Mouse (Mus musculus): ENCODE results near the gene Stat3. TPM values are rescaled to one million over a fixed set of nuclear protein-coding genes. Genes with fewer than 3 reads are reported as not detected.

Stat3 gene
- total RNA-seq, 2 experiments from 2014 or later = 16.7 to 20.3 TPM

DNA sequence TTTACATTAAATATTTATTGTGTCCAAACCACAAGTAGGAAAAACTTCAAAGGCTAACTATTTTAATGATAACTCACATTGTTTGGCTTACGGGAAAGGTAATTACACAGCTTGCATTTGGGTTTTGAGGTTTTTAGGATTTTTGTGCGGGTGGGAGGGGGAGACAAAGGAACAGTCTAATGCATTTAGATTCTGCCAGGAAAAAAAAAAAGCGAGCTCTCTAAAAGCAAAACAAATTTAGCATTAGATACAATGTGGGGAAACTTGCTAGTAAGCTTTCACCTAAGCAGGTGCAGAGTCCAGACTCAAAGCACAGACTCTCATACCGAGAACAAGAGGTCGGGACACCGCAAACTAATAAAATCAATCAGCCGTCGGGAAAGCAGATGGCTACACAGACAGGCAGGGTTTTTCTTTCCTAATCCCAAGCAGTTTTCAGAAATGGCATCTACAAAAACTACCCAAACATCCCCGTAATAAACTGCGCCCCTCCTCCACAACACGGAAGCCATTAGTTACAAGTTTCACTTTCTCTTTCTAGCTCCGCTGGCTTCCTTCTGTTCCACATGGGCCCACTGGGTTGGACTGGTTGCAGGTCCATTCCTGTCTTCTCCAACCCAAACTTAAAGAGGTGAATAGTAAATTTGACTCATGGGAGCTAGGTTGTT lies 8.0 kb downstream of the Stat3 start:
- peak; percentile 77 for ATAC-seq (replicated peaks; ENCODE audit: low FRiP score, low TSS enrichment, poor library complexity, severe bottlenecking)

DNA sequence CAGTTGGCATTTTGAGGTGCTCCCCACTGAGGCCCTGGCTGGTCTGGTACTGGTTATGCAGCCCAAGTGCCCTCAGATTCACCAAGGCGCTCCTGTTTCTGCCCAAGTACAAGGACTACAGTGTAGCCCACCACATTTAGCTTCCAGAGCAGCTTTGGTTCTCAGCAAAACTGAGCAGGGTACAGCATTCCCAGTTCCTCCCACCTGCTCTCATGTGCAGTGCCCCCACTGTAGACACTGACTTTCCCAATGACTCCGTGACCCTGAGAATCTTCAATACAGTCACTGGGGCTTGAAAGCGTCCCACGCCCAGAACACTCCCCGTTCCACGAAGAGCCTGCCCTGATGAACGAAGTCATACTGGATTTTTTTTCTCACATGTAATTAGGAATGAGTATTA lies 8.7 kb downstream of the Stat3 start:
- no peak for ATAC-seq (replicated peaks; ENCODE audit: low FRiP score, low TSS enrichment, poor library complexity, severe bottlenecking)

DNA sequence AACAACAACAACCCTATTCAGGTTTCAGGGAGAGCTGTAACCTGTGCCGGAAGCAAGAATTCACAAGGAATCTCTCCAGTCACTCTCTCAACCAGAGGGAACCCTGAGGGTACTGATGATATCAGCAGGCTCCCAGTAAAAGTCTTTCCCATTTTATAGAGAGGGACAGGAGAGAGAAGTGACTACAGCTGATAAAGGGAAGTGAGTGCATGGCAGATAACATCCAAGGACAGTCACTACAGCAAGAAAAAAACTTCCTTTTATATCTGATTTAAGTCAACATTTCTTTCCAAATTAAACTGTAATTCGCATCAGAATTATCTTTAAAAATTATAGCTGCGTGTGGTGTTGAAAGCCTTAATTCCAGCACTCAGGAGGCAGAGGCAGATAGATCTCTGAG lies 12.0 kb downstream of the Stat3 start:
- ATAC-seq (replicated peaks; ENCODE audit: low FRiP score, low TSS enrichment, poor library complexity, severe bottlenecking) = no peak

DNA sequence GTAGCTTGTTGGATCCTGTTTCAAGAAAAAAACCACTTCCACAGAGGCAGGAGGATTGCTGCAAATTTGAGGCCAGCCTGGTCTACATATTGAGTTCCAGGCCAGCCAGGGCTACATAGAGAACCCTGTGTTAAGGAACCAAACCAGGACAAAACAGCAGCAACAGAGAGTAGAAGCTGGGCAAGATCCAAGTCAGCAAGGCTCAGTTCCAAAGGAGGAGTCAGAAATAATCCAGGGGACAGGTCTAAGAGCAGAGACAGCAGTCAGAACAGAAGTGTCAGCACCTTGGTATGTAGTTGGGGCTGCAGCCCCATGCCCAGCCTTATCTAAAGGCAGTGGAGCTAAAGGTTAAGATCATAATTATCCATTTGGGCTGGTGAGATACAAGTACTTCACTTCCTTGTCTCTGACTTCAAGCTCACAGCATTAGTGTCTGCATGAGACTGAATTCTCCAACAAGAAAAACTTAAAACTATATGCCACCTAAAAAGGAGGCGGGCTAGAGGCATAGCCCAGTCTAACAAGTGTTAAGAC lies 14.9 kb downstream of the Stat3 start:
- peak; percentile 57; the same call in 1 of the 2 replicates for ATAC-seq (replicated peaks; ENCODE audit: low FRiP score, low TSS enrichment, poor library complexity, severe bottlenecking)

DNA sequence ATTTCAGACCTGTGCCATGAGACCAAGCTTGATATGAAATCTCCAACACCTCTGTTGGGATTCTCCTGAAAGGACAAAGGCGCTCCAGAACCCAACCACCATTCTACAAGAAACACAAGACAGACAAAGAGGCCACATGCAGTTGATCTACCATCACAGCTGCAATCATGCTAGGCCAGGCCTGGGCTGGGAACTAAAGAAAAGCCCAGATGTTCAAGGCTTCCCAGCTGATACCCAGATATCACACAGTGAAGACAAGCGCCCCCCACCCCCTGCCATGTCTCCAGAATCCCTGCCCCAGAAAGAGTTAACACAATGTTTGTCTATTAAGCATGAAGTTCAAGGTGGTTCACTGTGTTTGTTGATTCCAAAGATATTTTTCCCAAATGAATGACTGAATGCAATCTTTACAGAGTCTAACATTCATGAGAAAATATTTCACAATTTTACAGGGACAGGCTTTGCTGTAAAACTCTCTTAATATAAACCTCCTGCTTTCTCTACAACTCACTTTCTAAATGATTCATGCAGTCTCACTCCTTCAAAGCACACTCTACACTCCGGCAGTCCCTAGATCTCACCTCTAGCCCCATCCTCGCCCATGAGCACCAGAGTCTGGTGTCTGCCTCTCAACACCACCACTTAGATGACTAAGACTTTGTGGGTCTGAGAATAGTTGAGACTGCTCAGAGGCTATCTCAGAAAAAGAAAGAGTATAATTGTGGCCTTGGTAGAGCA lies 18.3 kb downstream of the Stat3 start:
- no peak for ATAC-seq (replicated peaks; ENCODE audit: low FRiP score, low TSS enrichment, poor library complexity, severe bottlenecking)

DNA sequence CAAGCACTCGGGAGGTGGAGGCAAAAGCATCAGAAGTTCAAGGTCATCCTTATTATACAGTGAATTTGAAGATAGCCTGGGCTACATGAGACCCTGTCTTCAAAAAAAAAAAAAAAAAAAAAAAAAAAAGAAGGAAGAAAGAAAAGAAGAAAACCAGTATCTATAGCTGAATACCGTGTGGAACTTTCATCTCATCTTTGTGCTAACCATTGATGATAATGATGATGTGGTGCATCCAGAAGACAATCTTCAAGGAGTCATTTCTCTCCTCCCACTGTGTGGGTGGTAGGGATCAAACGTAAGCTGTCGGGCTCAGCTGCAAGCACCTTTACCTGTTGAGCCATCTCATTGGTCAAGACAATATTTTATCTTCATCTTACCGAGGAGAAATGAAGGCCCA lies 21.3 kb downstream of the Stat3 start:
- ATAC-seq (replicated peaks; ENCODE audit: low FRiP score, low TSS enrichment, poor library complexity, severe bottlenecking) = no peak

- ATAC-seq (replicated peaks; ENCODE audit: low FRiP score, low TSS enrichment, poor library complexity, severe bottlenecking) = no peak
These were observed 22.8 kb downstream of the Stat3 start for GRCm38 (mm10) chr11:100916432-100916971.

- 0 out of 2 replicates have a peak, but pooled peaks have one; percentile 50 for ATAC-seq (replicated peaks; ENCODE audit: low FRiP score, low TSS enrichment, poor library complexity, severe bottlenecking)
These were observed 24.3 kb downstream of the Stat3 start for GRCm38 (mm10) chr11:100915063-100915462.

- no peak for ATAC-seq (replicated peaks; ENCODE audit: low FRiP score, low TSS enrichment, poor library complexity, severe bottlenecking)
These were observed 24.9 kb downstream of the Stat3 start for GRCm38 (mm10) chr11:100914415-100914814.

GRCm38 (mm10) chr11:100912401-100913155 lies 26.8 kb downstream of the Stat3 start:
- no peak for ATAC-seq (replicated peaks; ENCODE audit: low FRiP score, low TSS enrichment, poor library complexity, severe bottlenecking)

- no peak for ATAC-seq (replicated peaks; ENCODE audit: low FRiP score, low TSS enrichment, poor library complexity, severe bottlenecking)
These were observed 30.8 kb downstream of the Stat3 start for GRCm38 (mm10) chr11:100908567-100908966.

GRCm38 (mm10) chr11:100908112-100908511 lies 31.2 kb downstream of the Stat3 start:
- no peak for ATAC-seq (replicated peaks; ENCODE audit: low FRiP score, low TSS enrichment, poor library complexity, severe bottlenecking)

DNA sequence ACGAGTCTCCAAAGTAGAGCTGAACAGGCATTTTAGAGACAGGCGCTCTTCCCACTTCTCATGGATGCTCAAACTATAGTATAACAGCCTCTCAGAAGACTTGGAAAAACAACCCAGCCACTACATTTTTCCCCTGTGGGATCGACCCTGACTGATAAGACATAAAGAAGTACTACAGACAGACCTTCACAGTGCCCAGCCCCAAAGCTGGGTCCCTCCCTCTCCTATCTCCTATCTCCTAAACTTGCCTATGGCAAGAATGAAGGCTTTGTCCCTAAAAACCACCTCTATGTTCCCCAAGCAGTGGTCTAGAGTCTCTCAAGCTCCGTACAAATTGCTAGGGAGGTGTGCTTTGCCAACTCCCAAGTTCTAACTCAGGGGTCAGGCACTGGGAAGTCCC lies 32.5 kb downstream of the Stat3 start:
- 0 out of 2 replicates have a peak, but pooled peaks have one; percentile 58 for ATAC-seq (replicated peaks; ENCODE audit: low FRiP score, low TSS enrichment, poor library complexity, severe bottlenecking)

GRCm38 (mm10) chr11:100905929-100906328 lies 33.4 kb downstream of the Stat3 start:
- 0 out of 2 replicates have a peak, but pooled peaks have one; percentile 38 for ATAC-seq (replicated peaks; ENCODE audit: low FRiP score, low TSS enrichment, poor library complexity, severe bottlenecking)

DNA sequence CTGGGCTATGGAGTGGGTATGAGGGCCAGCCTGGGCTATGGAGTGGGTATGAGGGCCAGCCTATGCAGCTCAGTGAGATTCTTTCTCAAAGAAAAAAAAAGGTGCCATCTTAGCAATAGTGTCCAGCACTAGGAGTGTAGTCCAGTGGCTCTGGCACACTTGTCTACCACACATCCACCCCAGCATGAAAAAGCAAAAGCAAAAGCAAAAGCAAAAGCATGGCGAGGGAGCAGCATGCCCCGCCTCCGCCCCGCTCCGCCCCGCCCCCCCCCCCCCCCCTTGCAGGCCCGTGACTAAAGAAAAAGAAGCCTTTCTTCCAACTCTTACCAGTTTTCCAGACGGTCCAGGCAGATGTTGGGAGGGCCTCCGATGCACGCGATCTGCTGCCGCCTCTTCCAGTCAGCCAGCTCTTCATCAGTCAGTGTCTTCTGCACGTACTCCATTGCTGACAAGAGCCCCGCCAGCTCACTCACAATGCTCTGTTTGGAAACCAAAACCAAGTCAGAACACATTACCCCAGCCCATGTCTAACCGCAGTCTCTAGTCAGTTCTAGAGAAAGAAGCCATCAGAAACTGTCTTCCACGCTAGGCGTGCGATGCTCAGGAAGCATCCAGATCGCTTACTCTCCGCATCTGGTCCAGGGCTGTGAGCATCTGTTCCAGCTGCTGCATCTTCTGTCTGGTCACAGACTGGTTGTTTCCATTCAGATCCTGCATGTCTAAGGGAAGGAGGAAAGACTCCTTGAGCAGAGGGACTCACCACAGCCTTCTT lies 34.6 kb downstream of the Stat3 start:
- peak; percentile 71 for ATAC-seq (replicated peaks; ENCODE audit: low FRiP score, low TSS enrichment, poor library complexity, severe bottlenecking)

DNA sequence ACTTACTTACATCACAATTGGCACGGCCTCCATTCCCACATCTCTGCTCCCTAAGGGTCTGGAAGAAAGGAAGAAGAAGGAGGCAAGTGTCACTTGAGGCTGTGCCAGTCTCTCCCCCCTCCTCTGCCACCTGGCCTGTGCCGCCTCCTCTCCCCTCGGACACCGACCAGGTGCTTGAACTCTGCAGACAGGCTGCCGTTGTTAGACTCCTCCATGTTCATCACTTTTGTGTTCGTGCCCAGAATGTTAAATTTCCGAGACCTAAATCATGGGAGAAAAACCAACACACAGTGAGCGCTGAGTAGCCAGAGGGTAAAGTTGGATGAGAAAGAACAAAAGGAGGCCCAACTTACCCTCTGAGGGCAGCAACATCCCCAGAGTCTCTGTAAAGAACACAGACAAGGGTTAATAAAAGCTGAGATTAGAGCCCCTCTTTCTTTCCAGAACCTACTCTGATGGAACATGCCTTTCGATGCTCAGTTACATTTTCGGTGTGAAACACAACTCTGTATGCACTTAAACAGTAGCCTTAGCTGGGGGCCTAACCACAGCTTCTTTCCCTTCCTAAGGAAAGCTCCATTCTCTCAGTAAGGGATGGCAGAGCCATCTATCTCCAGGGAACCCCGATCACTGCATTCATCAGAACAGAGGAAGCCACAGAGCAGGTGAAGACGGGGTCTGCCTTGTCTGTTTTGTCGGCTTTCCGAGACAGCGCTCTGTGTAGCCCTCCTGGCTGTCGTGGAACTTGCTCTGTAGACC lies 40.7 kb downstream of the Stat3 start:
- no peak for ATAC-seq (replicated peaks; ENCODE audit: low FRiP score, low TSS enrichment, poor library complexity, severe bottlenecking)

- peak; percentile 28; the same call in 1 of the 2 replicates for ATAC-seq (replicated peaks; ENCODE audit: low FRiP score, low TSS enrichment, poor library complexity, severe bottlenecking)
These were observed 41.8 kb downstream of the Stat3 start for GRCm38 (mm10) chr11:100897294-100898231.

Measured in megakaryocyte-erythroid progenitor cell, adult 5-6 weeks (primary cell).